Mouse (Mus musculus): Measurements from ENCODE around the gene Rhox3f. TPM values are rescaled to one million over a fixed set of nuclear protein-coding genes. Genes with fewer than 3 reads are reported as not detected.
"Not testable (repeated sequence)": the region's sequence is repeated elsewhere in the genome, so short reads cannot be mapped to it uniquely, and the experiment has no call there.

Rhox3f gene
- not detected in 2 replicates for polyA plus RNA-seq (2015; fragmentation: Nextera tagmentation; extraction: Ambion mirVana)

DNA sequence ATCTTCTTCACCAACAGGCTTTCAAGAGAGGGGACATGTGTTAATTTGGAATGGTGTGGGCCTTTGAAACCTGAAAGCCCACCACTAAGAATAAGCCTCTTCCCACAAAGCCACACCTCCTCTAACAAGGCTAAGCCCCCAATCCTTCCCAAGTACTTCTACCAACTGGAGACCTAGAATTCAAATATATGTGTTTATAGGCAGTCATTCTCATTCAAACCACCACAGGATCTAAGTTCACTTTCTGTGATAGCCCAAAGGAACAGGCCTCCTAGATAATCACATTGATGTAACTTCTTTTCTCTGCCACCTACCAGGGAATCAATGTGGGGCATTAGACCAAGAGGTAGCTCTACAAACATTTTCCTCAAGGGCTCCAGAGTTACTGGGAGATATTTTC lies at the start of gene Rhox3f:
Rhox3f (plus strand) TSS at position 301 of the 400 bp plus-strand sequence.
- H3K9ac ChIP-seq (ENCODE audit: low read length); H3K4me3 ChIP-seq (ENCODE audit: low read length); H3K27me3 ChIP-seq (ENCODE audit: control insufficient read depth, insufficient read depth, low read depth, low read length); ATAC-seq (ENCODE audit: low read depth); H3K9me3 ChIP-seq (ENCODE audit: control insufficient read depth, low read length); H3K27ac ChIP-seq (ENCODE audit: low read length); H3K4me2 ChIP-seq (ENCODE audit: low read depth, low read length); H3K4me1 ChIP-seq (replicated peaks; ENCODE audit: control insufficient read depth, insufficient read depth, low read length); H3K36me3 ChIP-seq (ENCODE audit: control insufficient read depth, insufficient read depth, low read length): not testable (repeated sequence)

DNA sequence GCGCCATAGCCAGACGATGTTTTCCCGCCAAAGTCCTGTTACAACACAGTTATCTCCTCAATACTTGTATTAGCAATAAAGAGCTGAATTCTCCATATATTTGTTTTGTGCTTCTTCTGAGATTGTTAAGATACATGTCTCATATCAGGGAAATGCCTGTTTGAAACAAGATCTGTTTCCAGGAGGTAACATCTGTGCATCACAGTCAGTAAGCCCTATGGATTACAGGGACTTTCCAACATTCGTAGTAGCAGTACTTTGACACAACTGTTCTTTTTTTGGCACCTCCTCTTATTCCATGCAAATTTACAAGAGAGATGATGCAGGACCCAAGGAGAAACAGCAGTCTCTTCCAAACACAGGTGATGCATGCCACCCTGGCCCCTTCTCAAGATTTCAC lies 39.1 kb upstream of the Rhox3f start, which contains the start of gene Rhox3e:
Rhox3e (plus strand) TSS at position 301 of the 400 bp plus-strand sequence.
- not testable (repeated sequence) for H3K27ac ChIP-seq (ENCODE audit: low read length); H3K4me3 ChIP-seq (ENCODE audit: low read length); H3K9ac ChIP-seq (ENCODE audit: low read length); H3K27me3 ChIP-seq (ENCODE audit: control insufficient read depth, insufficient read depth, low read depth, low read length); H3K9me3 ChIP-seq (ENCODE audit: control insufficient read depth, low read length); H3K4me1 ChIP-seq (replicated peaks; ENCODE audit: control insufficient read depth, insufficient read depth, low read length); H3K4me2 ChIP-seq (ENCODE audit: low read depth, low read length); H3K36me3 ChIP-seq (ENCODE audit: control insufficient read depth, insufficient read depth, low read length); ATAC-seq (ENCODE audit: low read depth)
- no CpG with 5 or more reads among the region's 4 CpGs for WGBS

DNA sequence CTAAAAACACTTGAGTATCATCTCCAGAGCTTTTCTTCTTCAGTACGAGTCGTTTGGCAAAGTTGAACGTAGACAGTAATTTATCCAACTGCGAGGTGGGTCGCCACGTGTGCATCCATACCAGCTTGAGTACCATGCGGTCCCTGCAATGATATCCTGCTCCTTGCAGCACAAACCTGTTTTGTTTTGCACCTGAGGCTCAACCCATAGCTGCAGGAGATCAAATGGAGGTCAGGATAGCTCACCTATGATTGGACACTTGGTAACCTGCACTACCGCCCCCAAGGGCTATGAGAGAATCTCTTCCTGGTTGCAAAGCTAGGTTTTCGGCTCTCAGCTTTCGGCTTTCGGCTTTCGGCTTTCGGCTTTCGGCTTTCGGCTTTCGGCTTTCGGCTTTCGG lies 23.7 kb upstream of the Rhox3f start, which contains the start of gene Rhox4e:
Rhox4e (plus strand) TSS at position 301 of the 400 bp plus-strand sequence.
- not testable (repeated sequence) for H3K27me3 ChIP-seq (ENCODE audit: control insufficient read depth, insufficient read depth, low read depth, low read length); H3K9ac ChIP-seq (ENCODE audit: low read length); H3K9me3 ChIP-seq (ENCODE audit: control insufficient read depth, low read length); H3K4me3 ChIP-seq (ENCODE audit: low read length); H3K4me2 ChIP-seq (ENCODE audit: low read depth, low read length); H3K27ac ChIP-seq (ENCODE audit: low read length); H3K36me3 ChIP-seq (ENCODE audit: control insufficient read depth, insufficient read depth, low read length); ATAC-seq (ENCODE audit: low read depth); H3K4me1 ChIP-seq (replicated peaks; ENCODE audit: control insufficient read depth, insufficient read depth, low read length)
- WGBS = 81% methylated on average over 10 of the region's 18 CpGs

DNA sequence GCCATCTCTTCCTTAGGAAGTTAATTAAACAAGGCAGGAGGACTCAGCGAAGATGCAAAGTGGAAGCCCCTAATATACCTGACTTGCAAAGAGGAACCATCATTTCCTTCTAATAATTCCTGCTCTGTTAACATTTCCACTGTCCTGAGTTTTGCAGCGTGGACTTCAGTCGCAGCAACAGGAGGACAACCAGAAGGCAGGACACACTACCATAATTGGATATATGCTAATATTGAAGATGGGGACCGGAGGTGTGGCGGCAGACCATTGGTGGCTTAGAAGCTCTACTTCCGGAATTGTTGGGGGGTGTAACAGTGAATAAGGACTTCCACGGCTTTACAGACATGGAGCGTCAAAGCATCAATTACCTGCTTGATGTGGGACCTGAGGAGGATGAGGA lies 9.7 kb upstream of the Rhox3f start, which contains the start of gene Rhox2f:
Rhox2f (plus strand) TSS at position 301 of the 400 bp plus-strand sequence.
- not testable (repeated sequence) for H3K4me1 ChIP-seq (replicated peaks; ENCODE audit: control insufficient read depth, insufficient read depth, low read length); H3K9me3 ChIP-seq (ENCODE audit: control insufficient read depth, low read length); H3K36me3 ChIP-seq (ENCODE audit: control insufficient read depth, insufficient read depth, low read length); H3K27me3 ChIP-seq (ENCODE audit: control insufficient read depth, insufficient read depth, low read depth, low read length); H3K27ac ChIP-seq (ENCODE audit: low read length); H3K4me3 ChIP-seq (ENCODE audit: low read length); H3K4me2 ChIP-seq (ENCODE audit: low read depth, low read length); H3K9ac ChIP-seq (ENCODE audit: low read length); ATAC-seq (ENCODE audit: low read depth)
- WGBS = 87% methylated on average over 5 of the region's 8 CpGs

DNA sequence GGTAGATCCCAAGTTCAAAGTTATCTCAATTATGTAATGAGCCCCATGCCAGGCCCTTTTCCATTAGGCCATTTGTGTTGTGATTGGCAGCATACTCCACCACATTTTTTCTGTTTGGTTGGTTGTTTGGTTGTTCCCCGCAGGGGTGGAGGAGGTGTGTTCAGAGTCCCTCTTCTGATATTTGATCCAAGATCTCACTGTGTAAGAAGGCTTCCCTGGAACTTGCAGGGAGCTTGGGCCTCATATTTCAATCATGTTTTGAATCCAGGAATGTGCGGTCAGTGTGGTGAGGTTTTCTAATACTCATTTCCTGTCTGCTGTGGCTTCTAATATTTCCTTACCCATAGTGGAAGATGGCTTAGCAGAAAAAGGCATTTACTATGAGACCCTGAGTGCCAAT lies 8.2 kb upstream of the Rhox3f start:
- H3K9ac ChIP-seq (ENCODE audit: low read length); H3K4me1 ChIP-seq (replicated peaks; ENCODE audit: control insufficient read depth, insufficient read depth, low read length); H3K9me3 ChIP-seq (ENCODE audit: control insufficient read depth, low read length); H3K4me3 ChIP-seq (ENCODE audit: low read length); H3K27ac ChIP-seq (ENCODE audit: low read length); ATAC-seq (ENCODE audit: low read depth); H3K4me2 ChIP-seq (ENCODE audit: low read depth, low read length); H3K36me3 ChIP-seq (ENCODE audit: control insufficient read depth, insufficient read depth, low read length); H3K27me3 ChIP-seq (ENCODE audit: control insufficient read depth, insufficient read depth, low read depth, low read length): not testable (repeated sequence)
- WGBS = 48% methylated on average over 2 of the region's 2 CpGs

DNA sequence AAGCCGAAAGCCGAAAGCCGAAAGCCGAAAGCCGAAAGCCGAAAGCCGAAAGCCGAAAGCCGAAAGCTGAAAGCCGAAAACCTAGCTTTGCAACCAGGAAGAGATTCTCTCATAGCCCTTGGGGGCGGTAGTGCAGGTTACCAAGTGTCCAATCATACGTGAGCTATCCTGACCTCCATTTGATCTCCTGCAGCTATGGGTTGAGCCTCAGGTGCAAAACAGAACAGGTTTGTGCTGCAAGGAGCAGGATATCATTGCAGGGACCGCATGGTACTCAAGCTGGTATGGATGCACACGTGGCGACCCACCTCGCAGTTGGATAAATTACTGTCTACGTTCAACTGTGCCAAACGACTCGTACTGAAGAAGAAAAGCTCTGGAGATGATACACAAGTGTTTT lies 26.8 kb downstream of the Rhox3f start, which contains the start of gene Rhox4f:
Rhox4f (minus strand) TSS at position 101 of the 400 bp plus-strand sequence.
- H3K27me3 ChIP-seq (ENCODE audit: control insufficient read depth, insufficient read depth, low read depth, low read length); H3K4me3 ChIP-seq (ENCODE audit: low read length); H3K36me3 ChIP-seq (ENCODE audit: control insufficient read depth, insufficient read depth, low read length); ATAC-seq (ENCODE audit: low read depth); H3K9ac ChIP-seq (ENCODE audit: low read length); H3K27ac ChIP-seq (ENCODE audit: low read length); H3K9me3 ChIP-seq (ENCODE audit: control insufficient read depth, low read length); H3K4me2 ChIP-seq (ENCODE audit: low read depth, low read length); H3K4me1 ChIP-seq (replicated peaks; ENCODE audit: control insufficient read depth, insufficient read depth, low read length): not testable (repeated sequence)
- 96% methylated on average over 15 of the region's 19 CpGs for WGBS

DNA sequence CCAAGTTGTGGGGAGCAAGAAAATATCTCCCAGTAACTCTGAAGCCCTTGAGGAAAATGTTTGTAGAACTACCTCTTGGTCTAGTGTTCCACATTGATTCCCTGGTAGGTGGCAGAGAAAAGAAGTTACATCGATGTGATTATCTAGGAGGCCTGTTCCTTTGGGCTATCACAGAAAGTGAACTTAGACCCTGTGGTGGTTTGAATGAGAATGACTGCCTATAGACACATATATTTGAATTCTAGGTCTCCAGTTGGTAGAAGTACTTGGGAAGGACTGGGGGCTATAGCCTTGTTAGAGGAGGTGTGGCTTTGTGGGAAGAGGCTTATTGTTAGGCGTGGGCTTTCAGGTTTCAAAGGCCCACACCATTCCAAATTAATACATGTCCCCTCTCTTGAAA lies 47.7 kb downstream of the Rhox3f start, which contains the start of gene Rhox3g:
Rhox3g (minus strand) TSS at position 101 of the 400 bp plus-strand sequence.
- H3K27me3 ChIP-seq (ENCODE audit: control insufficient read depth, insufficient read depth, low read depth, low read length); H3K9ac ChIP-seq (ENCODE audit: low read length); H3K4me3 ChIP-seq (ENCODE audit: low read length); H3K36me3 ChIP-seq (ENCODE audit: control insufficient read depth, insufficient read depth, low read length); H3K27ac ChIP-seq (ENCODE audit: low read length); H3K4me1 ChIP-seq (replicated peaks; ENCODE audit: control insufficient read depth, insufficient read depth, low read length); H3K9me3 ChIP-seq (ENCODE audit: control insufficient read depth, low read length); ATAC-seq (ENCODE audit: low read depth); H3K4me2 ChIP-seq (ENCODE audit: low read depth, low read length): not testable (repeated sequence)
- WGBS = 80% methylated on average over 2 of the region's 2 CpGs

Other genes starting within 250 kb of the Rhox3f start
- not detected in 2 replicates for gene Rhox3a2, start 201.0 kb upstream of the Rhox3f start, polyA plus RNA-seq (2015; fragmentation: Nextera tagmentation; extraction: Ambion mirVana)
- gene Rhox4a2, start 190.1 kb upstream of the Rhox3f start, polyA plus RNA-seq (2015; fragmentation: Nextera tagmentation; extraction: Ambion mirVana) = 0.28 and 0.47 TPM in 2 replicates
- not detected in 2 replicates for gene Rhox2b, start 168.9 kb upstream of the Rhox3f start, polyA plus RNA-seq (2015; fragmentation: Nextera tagmentation; extraction: Ambion mirVana)
- gene Rhox4b, start 148.5 kb upstream of the Rhox3f start, polyA plus RNA-seq (2015; fragmentation: Nextera tagmentation; extraction: Ambion mirVana) = 0.30 TPM in 1 of 2 replicates, not detected in the other
- not detected in 2 replicates for gene Rhox2c, start 127.3 kb upstream of the Rhox3f start, polyA plus RNA-seq (2015; fragmentation: Nextera tagmentation; extraction: Ambion mirVana)
- not detected in 2 replicates for gene Rhox3c, start 122.4 kb upstream of the Rhox3f start, polyA plus RNA-seq (2015; fragmentation: Nextera tagmentation; extraction: Ambion mirVana)
- gene Rhox4c, start 100.7 kb upstream of the Rhox3f start, polyA plus RNA-seq (2015; fragmentation: Nextera tagmentation; extraction: Ambion mirVana) = not detected in 2 replicates
- not detected in 2 replicates for gene Rhox2d, start 87.6 kb upstream of the Rhox3f start, polyA plus RNA-seq (2015; fragmentation: Nextera tagmentation; extraction: Ambion mirVana)
- not detected in 2 replicates for gene Rhox4d, start 66.6 kb upstream of the Rhox3f start, polyA plus RNA-seq (2015; fragmentation: Nextera tagmentation; extraction: Ambion mirVana)
- gene Rhox2e, start 50.5 kb upstream of the Rhox3f start, polyA plus RNA-seq (2015; fragmentation: Nextera tagmentation; extraction: Ambion mirVana) = not detected in 2 replicates
- gene Rhox3e, start 39.0 kb upstream of the Rhox3f start, polyA plus RNA-seq (2015; fragmentation: Nextera tagmentation; extraction: Ambion mirVana) = not detected in 2 replicates
- not detected in 2 replicates for gene Rhox4e, start 23.6 kb upstream of the Rhox3f start, polyA plus RNA-seq (2015; fragmentation: Nextera tagmentation; extraction: Ambion mirVana)
- not detected in 2 replicates for gene Rhox2f, start 9.6 kb upstream of the Rhox3f start, polyA plus RNA-seq (2015; fragmentation: Nextera tagmentation; extraction: Ambion mirVana)
- not detected in 2 replicates for gene Rhox4f, start 26.7 kb downstream of the Rhox3f start, polyA plus RNA-seq (2015; fragmentation: Nextera tagmentation; extraction: Ambion mirVana)
- gene Rhox3g, start 47.6 kb downstream of the Rhox3f start, polyA plus RNA-seq (2015; fragmentation: Nextera tagmentation; extraction: Ambion mirVana) = not detected in 2 replicates
- not detected in 2 replicates for gene Rhox2g, start 62.5 kb downstream of the Rhox3f start, polyA plus RNA-seq (2015; fragmentation: Nextera tagmentation; extraction: Ambion mirVana)
- not detected in 2 replicates for gene Rhox4g, start 70.3 kb downstream of the Rhox3f start, polyA plus RNA-seq (2015; fragmentation: Nextera tagmentation; extraction: Ambion mirVana)
- gene Rhox3h, start 87.8 kb downstream of the Rhox3f start, polyA plus RNA-seq (2015; fragmentation: Nextera tagmentation; extraction: Ambion mirVana) = not detected in 2 replicates
- gene Rhox2h, start 92.3 kb downstream of the Rhox3f start, polyA plus RNA-seq (2015; fragmentation: Nextera tagmentation; extraction: Ambion mirVana) = not detected in 2 replicates
- 3.1 and 3.2 TPM in 2 replicates for gene Rhox5, start 223.8 kb downstream of the Rhox3f start, polyA plus RNA-seq (2015; fragmentation: Nextera tagmentation; extraction: Ambion mirVana)
- gene Rhox6, start 245.9 kb downstream of the Rhox3f start, polyA plus RNA-seq (2015; fragmentation: Nextera tagmentation; extraction: Ambion mirVana) = not detected in 2 replicates

Measured in lung, embryonic 16.5 days (tissue).